Mouse (Mus musculus): ENCODE data around the gene Ash1l.
"Not testable (repeated sequence)": the region's sequence is repeated elsewhere in the genome, so short reads cannot be mapped to it uniquely, and the experiment has no call there.

Gene Ash1l

GRCm38 (mm10) chr3:88953736-88954135 lies 3.3 kb downstream of the Ash1l start:
- no peak for DNase-seq (ENCODE audit: low read depth, low spot score)

GRCm38 (mm10) chr3:88963211-88963610 lies 12.8 kb downstream of the Ash1l start:
- DNase-seq (ENCODE audit: low read depth, low spot score): not testable (repeated sequence)

GRCm38 (mm10) chr3:88975012-88975411 lies 24.6 kb downstream of the Ash1l start:
- DNase-seq (ENCODE audit: low read depth, low spot score): no peak

GRCm38 (mm10) chr3:88981206-88982010 lies 31.0 kb downstream of the Ash1l start:
- no peak for DNase-seq (ENCODE audit: low read depth, low spot score)

GRCm38 (mm10) chr3:88983921-88984381 lies 33.5 kb downstream of the Ash1l start:
- no peak for DNase-seq (ENCODE audit: low read depth, low spot score)

- DNase-seq (ENCODE audit: low read depth, low spot score): no peak
Observed at GRCm38 (mm10) chr3:88992793-88993192, 42.4 kb downstream of the Ash1l start.

- no peak for DNase-seq (ENCODE audit: low read depth, low spot score)
Observed at GRCm38 (mm10) chr3:89001536-89001935, 51.1 kb downstream of the Ash1l start.

GRCm38 (mm10) chr3:89030896-89031295 lies 80.5 kb downstream of the Ash1l start:
- not testable (repeated sequence) for DNase-seq (ENCODE audit: low read depth, low spot score)

GRCm38 (mm10) chr3:89043359-89043758 lies 92.9 kb downstream of the Ash1l start:
- no peak for DNase-seq (ENCODE audit: low read depth, low spot score)

GRCm38 (mm10) chr3:89058361-89058760 lies 107.9 kb downstream of the Ash1l start:
- DNase-seq (ENCODE audit: low read depth, low spot score): no peak

- DNase-seq (ENCODE audit: low read depth, low spot score): peak; percentile 47
Observed at GRCm38 (mm10) chr3:89058783-89059182, 108.4 kb downstream of the Ash1l start.

GRCm38 (mm10) chr3:89061696-89062095 lies 111.3 kb downstream of the Ash1l start:
- no peak for DNase-seq (ENCODE audit: low read depth, low spot score)

- DNase-seq (ENCODE audit: low read depth, low spot score): no peak
Observed at GRCm38 (mm10) chr3:89067265-89067664, 116.8 kb downstream of the Ash1l start.

GRCm38 (mm10) chr3:89077383-89077782 lies 127.0 kb downstream of the Ash1l start:
- no peak for DNase-seq (ENCODE audit: low read depth, low spot score)

- not testable (repeated sequence) for DNase-seq (ENCODE audit: low read depth, low spot score)
Observed at GRCm38 (mm10) chr3:89082287-89082686, 131.9 kb downstream of the Ash1l start.

GRCm38 (mm10) chr3:89084133-89084532 lies 133.7 kb downstream of the Ash1l start:
- DNase-seq (ENCODE audit: low read depth, low spot score): no peak

GRCm38 (mm10) chr3:89084654-89085190 lies 134.3 kb downstream of the Ash1l start:
- no peak for DNase-seq (ENCODE audit: low read depth, low spot score)

- DNase-seq (ENCODE audit: low read depth, low spot score): peak; percentile 86
Observed at GRCm38 (mm10) chr3:89087338-89088110, 137.1 kb downstream of the Ash1l start.

- DNase-seq (ENCODE audit: low read depth, low spot score): peak; percentile 14
Observed at GRCm38 (mm10) chr3:89088974-89089373, 138.6 kb downstream of the Ash1l start.

GRCm38 (mm10) chr3:89089882-89090591 lies 139.6 kb downstream of the Ash1l start:
- peak; percentile 93 for DNase-seq (ENCODE audit: low read depth, low spot score)
